Mouse (Mus musculus) erythroid progenitor cell, adult 5-6 weeks (primary cell): Measurements from ENCODE around the gene Cxcr4. TPM values are rescaled to one million over a fixed set of nuclear protein-coding genes. Genes with fewer than 3 reads are reported as not detected.
"Not testable (repeated sequence)": the region's sequence is repeated elsewhere in the genome, so short reads cannot be mapped to it uniquely, and the experiment has no call there.

Experiments used
- ATAC-seq: replicated peaks from 2 replicates; pipeline ENCODE4 v1.8.0; 2016; ENCODE audit warnings: moderate number of reproducible peaks, mild to moderate bottlenecking, moderate TSS enrichment, inconsistent platforms; ENCODE audit not compliant: poor library complexity, low FRiP score, severe bottlenecking
- total RNA-seq, 2 experiments: library from RNA; stranded (forward) in 1 of 2; stranded (reverse) in 1 of 2; fragments of 150-400 nt in 1 of 2; fragments of 186-747, 209-891 nt in 1 of 2; gene quantifications; 2 replicates each; pipeline versions ENCODE4 v1.2.3 to v1.2.4; 2015 to 2017; ENCODE audit warnings: low replicate concordance in 2 of 2

The Cxcr4 gene
- total RNA-seq, 2 experiments from 2014 or later = 236 to 390 TPM

DNA sequence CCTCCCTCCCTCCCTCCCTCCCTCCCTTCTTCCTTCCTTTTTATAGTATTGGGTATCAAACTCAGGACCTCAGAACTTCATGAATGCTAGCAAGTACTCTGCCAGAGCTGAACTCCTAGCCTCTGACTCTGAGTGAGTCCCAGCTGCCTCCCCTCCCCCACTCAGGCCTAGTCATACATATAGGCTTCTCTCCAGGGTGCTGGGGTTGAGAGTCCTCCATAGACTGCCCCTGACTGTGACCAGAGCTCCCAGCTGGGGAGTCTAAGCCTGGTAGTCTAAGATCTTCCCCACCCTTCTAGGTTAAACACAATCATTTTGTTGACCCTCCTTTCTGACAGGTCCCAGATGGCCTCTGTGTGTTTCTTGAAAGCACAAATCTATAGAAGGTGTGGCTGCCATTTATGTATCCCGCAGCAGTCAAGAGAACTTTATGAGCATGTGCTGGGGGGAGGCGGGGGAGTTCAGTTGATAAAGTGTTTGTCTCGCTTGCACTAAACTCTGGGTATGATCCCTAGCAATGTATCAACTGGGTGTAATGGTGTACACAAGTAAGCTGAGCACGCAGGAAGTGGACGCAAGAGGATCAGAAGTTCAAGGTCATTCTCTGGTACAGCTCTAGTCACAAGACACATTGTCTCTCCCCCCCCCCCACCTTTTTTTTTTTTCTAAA, 10.1 kb upstream of the Cxcr4 start:
- no peak for ATAC-seq

DNA sequence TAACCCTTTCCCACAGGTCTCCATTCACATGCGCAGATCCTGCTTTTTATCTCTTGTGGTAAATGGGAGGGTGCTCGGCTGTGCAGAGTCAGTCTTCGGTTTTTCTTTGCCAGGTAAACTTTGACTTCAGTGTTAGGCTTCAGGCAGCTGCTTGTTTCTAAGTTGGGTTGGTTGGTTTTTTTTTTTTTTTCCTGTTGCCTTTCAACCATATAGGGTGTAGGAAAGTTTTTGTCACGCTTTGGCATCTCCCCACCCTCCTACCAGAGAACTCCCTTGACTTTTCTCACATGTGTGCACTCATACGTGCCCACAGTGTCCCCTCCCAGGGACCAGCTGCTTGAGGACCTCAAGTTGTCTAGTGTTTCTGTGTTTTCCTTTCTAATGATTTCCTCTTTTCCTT, 9.2 kb upstream of the Cxcr4 start:
- no peak for ATAC-seq

DNA sequence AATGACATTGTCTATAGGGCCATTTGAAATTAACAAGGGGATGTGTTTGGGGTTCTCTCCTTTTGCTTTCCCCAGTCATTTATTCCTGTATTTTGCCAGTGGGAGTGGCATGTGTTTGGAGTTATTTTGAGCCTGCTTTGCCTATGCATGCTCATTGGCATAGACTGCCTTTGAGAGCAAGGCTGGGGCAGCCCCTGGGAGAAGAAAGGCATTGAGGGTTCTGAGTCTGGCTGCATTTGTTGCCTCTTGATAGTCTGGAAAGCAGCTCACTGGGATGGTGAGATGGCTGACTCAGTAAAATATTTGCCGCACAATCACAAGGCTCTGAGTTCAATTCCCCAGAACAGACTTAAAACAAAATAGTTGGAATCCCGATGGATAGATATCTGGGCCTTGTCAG, 8.5 kb upstream of the Cxcr4 start:
- ATAC-seq = no peak

- no peak for ATAC-seq
Observed at GRCm38 (mm10) chr1:128597209-128597782, 5.2 kb upstream of the Cxcr4 start.

DNA sequence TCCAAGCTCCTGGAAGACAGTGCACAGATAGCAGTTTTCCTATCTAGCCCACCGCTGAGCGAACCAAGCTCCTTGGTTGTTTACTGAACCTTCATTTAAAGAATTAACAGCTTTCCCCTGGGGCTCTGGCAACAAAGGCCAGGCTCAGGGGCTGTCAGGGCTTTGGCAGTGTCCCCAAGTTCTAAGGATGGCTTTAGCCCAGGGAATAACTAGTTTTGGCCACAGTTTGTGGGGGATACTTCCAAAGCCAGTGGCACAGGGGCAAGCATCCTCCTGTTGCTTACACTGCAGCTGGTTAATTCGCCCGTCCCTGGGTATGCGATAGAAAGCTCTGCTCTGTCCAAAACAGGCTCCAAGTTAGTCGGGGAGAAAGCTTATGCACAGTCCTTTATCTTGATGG, 3.4 kb upstream of the Cxcr4 start:
- ATAC-seq = no peak

DNA sequence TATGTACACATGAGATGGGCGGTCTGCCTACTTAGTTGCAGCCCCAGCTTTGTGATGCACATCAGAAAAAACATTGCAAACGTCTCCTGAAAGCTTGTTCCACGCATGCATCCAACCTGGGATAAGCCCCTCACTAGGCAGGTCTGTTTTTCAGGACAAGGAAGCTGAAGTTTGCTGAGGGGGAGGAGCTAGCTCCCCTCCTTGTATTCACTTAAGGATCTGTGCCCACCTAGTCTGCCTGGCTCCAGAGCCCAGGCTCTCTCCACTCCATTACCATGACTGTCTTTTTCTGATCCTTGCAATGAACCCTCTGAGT, 3.0 kb upstream of the Cxcr4 start:
- ATAC-seq = no peak

- ATAC-seq = no peak
Observed at GRCm38 (mm10) chr1:128594353-128595104, 2.4 kb upstream of the Cxcr4 start.

- no peak for ATAC-seq
Observed at GRCm38 (mm10) chr1:128592961-128593501, 938 bp upstream of the Cxcr4 start.

DNA sequence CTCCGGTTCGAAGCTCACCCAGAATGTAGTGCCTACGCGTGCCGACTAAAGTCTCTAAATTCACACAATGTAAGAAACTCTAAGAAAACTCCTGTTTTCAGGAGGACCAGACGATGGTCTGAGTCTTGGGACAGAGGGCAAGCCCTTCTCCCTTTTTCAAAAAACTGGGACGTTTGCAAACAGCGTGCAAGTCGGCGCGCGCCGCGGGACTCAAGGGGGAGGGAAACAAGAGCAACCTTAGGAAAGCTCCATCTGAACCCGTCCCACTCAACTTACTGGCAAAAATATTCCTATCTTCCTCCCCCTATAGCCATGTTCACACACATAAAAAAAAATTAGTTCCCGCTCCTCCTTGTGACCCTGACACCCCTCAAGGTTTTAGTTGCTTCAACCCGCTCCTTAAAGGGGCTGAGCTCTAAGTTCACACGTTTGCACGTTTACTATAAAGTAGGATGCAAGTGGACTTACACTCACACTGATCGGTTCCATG, 327 bp downstream of the Cxcr4 start:
- ATAC-seq = peak; percentile 36

GRCm38 (mm10) chr1:128590816-128591720, 1.0 kb downstream of the Cxcr4 start:
- ATAC-seq = peak; percentile 55

GRCm38 (mm10) chr1:128590011-128590410, 2.1 kb downstream of the Cxcr4 start:
- ATAC-seq = no peak

GRCm38 (mm10) chr1:128589488-128589887, 2.6 kb downstream of the Cxcr4 start:
- no peak for ATAC-seq

DNA sequence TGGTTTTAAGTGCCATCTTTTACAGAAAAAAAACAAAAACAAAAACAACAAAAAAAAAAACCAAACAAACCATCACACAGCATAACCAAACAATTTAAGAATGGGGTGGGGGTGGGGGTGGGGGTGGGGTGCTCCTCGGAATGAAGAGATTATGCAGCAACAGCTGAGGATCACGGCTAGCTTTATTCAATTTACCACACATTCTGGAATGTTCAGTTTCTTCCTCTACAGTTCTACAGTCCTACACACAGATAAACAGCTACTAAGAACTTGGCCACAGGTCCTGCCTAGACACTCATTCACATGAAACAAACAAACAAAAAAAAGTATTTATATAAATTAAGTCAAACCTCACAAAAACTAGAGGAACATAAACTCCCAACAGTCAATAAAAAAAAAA, 3.8 kb downstream of the Cxcr4 start:
- no peak for ATAC-seq

DNA sequence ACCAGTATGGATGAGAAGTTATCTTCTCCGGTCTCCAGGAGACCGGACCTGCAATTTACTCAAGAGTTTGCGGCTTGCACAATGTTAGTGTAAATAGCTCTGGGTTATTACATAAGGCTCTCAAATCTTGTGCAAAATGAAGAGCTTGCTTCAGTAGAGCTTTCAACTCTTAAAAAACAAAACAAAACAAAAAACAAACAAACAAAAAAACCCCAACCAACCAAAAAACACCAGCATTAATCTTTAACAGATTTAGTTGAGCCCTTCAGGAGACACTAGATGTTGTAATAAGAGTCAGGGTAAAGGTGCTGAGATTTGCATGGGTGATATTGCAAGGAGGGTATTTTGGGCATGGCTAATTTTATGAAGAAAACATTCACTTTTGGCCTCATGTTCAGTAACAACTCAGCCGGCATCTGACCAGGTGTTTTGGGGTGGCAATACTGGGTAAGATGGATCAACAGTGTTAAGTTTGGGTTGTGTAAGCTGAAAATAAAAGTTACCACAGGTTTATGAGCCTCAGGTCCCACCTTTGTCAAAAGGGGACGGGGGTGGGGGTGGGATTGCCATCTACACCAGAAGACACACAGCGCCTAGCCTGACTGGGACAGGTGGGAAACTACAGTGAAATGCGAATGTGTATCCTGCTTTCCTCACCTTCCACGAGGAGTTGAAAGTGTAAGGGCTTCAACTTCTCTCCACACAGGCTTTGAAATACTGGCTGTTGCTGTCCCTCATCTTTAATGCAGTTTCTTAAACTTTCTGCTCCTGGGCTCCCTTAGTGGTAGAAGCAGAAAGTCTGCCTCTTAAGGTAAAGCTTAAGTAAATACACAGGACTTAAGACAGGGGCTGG, 4.9 kb downstream of the Cxcr4 start:
- no peak for ATAC-seq

DNA sequence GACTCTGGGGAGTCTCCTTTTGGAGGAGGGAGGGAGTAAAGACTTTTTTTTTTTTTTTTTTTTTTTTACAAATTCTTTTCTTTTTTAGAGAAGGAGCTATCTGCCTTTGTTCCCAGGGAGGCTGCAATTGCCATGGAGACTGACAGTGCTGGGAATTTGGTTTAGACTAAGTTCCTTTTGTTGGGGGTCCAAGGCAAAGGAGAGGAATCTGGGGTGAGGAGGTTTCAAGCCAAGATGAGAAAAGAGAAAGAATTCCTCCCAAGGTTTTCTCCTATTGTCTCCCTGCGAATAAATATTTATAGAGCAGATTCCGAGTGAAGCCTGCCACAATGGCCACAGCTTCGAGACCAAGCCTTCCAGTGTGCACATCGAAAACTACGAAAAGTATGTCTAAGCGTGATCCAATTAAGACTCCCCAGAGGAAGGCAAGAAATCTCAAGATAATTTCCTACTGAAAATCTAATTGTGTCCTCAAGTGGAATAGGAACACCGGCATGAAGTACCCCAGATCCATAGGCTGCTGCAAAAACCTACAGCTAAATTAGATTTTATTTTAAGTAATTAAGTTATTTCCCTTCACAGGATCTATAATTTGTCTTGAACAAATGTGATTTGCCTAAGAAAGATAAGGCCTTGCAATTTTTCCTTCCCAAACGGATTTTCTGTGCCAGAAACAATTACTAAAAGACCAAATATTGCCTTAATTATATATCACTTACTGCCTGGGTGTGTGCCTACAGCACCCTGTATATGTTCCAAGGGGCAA, 5.7 kb downstream of the Cxcr4 start:
- ATAC-seq = no peak

GRCm38 (mm10) chr1:128585396-128586161, 6.5 kb downstream of the Cxcr4 start:
- ATAC-seq = no peak

DNA sequence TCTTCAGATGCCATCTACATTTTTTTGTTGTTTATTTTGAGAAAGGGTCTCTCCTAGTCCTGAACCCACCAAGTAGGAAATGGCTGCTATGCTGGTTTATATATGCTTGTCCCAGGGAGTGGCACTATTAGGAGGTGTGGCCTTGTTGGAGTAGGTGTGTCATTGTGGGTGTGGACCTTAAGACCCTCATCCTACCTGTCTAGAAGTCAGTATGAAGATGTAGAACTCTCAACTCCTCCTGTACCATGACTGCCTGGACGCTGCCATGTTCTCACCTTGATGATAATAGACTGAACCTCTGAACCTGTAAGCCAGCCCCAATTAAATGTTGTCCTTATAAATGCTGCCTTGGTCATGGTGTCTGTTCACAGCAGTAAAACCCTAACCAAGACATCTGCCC, 7.4 kb downstream of the Cxcr4 start:
- not testable (repeated sequence) for ATAC-seq
